Mouse (Mus musculus): ENCODE measurements around the gene Tmed8. TPM values are rescaled to one million over a fixed set of nuclear protein-coding genes. Genes with fewer than 3 reads are reported as not detected.

Gene Tmed8
- polyA plus RNA-seq (2014; fragmentation: Nextera tagmentation; extraction: Ambion mirVana): 3.8 and 4.9 TPM in 2 replicates

GRCm38 (mm10) chr12:87199973-87200586, at the start of gene Tmed8:
Gene Tmed8, minus strand, starts transcription at chr12:87200454.
- no peaks in the 10 kb centered on the region for H3K9me3 ChIP-seq (replicated peaks; ENCODE audit: control insufficient read depth, low read length)
- H3K4me3 ChIP-seq (ENCODE audit: low read depth, low read length): peak within 1 kb of the TSS; percentile 81
- ATAC-seq (peak; percentile 97), DNase-seq (ENCODE audit: low spot score) (peak; percentile 93)
- H3K4me1 ChIP-seq (ENCODE audit: control insufficient read depth, insufficient read depth, low read length): peaks cover 7% of the 10 kb centered on the region
- H3K4me2 ChIP-seq (ENCODE audit: low read length): peak within 1 kb of the TSS; percentile 84
- H3K27me3 ChIP-seq (replicated peaks; ENCODE audit: control insufficient read depth, insufficient read depth, low read length): no peaks in the 10 kb centered on the region
- H3K36me3 ChIP-seq (ENCODE audit: control insufficient read depth, insufficient read depth, low read length): no peaks in the 10 kb centered on the region
- WGBS: under 1% methylated on average over 62 of the region's 70 CpGs
- peak within 1 kb of the TSS; percentile 93 for H3K9ac ChIP-seq (ENCODE audit: low read length)
- peak within 1 kb of the TSS; percentile 87 for H3K27ac ChIP-seq (ENCODE audit: low read depth, low read length)

GRCm38 (mm10) chr12:87238632-87239031, 38.4 kb upstream of the Tmed8 start, which contains the start of gene Noxred1:
Gene Noxred1, minus strand, starts transcription at chr12:87238732.
- no peaks in the 10 kb centered on the region for H3K27me3 ChIP-seq (replicated peaks; ENCODE audit: control insufficient read depth, insufficient read depth, low read length)
- no peaks in the 10 kb centered on the region for H3K9me3 ChIP-seq (replicated peaks; ENCODE audit: control insufficient read depth, low read length)
- H3K4me3 ChIP-seq (ENCODE audit: low read depth, low read length): no peak within 1 kb of the TSS
- ATAC-seq (no peak), DNase-seq (ENCODE audit: low spot score) (no peak)
- H3K36me3 ChIP-seq (ENCODE audit: control insufficient read depth, insufficient read depth, low read length): peaks cover 52% of the 10 kb centered on the region
- H3K9ac ChIP-seq (ENCODE audit: low read length): no peak within 1 kb of the TSS
- 96% methylated on average over 1 of the region's 1 CpGs for WGBS
- H3K27ac ChIP-seq (ENCODE audit: low read depth, low read length): no peak within 1 kb of the TSS
- no peak within 1 kb of the TSS for H3K4me2 ChIP-seq (ENCODE audit: low read length)
- no peaks in the 10 kb centered on the region for H3K4me1 ChIP-seq (ENCODE audit: control insufficient read depth, insufficient read depth, low read length)

GRCm38 (mm10) chr12:87236882-87237483, 36.7 kb upstream of the Tmed8 start:
- ATAC-seq (no peak), DNase-seq (ENCODE audit: low spot score) (no peak)
- peaks cover 41% of the 10 kb centered on the region for H3K36me3 ChIP-seq (ENCODE audit: control insufficient read depth, insufficient read depth, low read length)
- no peak overlapping the region for H3K4me3 ChIP-seq (ENCODE audit: low read depth, low read length)
- no peak overlapping the region for H3K4me2 ChIP-seq (ENCODE audit: low read length)
- H3K27me3 ChIP-seq (replicated peaks; ENCODE audit: control insufficient read depth, insufficient read depth, low read length): no peaks in the 10 kb centered on the region
- no peak overlapping the region for H3K9ac ChIP-seq (ENCODE audit: low read length)
- H3K9me3 ChIP-seq (replicated peaks; ENCODE audit: control insufficient read depth, low read length): no peaks in the 10 kb centered on the region
- 93% methylated on average over 5 of the region's 5 CpGs for WGBS
- H3K27ac ChIP-seq (ENCODE audit: low read depth, low read length): no peak overlapping the region
- no peaks in the 10 kb centered on the region for H3K4me1 ChIP-seq (ENCODE audit: control insufficient read depth, insufficient read depth, low read length)

- Histone ChIP-seq H3K27me3 (replicated peaks; ENCODE audit: control insufficient read depth, insufficient read depth, low read length) (no peaks in the 10 kb centered on the region), H3K9me3 (replicated peaks; ENCODE audit: control insufficient read depth, low read length) (no peaks in the 10 kb centered on the region), H3K27ac (ENCODE audit: low read depth, low read length) (no peak overlapping the region), H3K9ac (ENCODE audit: low read length) (no peak overlapping the region), H3K4me3 (ENCODE audit: low read depth, low read length) (no peak overlapping the region), H3K4me1 (ENCODE audit: control insufficient read depth, insufficient read depth, low read length) (no peaks in the 10 kb centered on the region), H3K36me3 (ENCODE audit: control insufficient read depth, insufficient read depth, low read length) (no peaks in the 10 kb centered on the region), H3K4me2 (ENCODE audit: low read length) (no peak overlapping the region)
- no peak for ATAC-seq
- no peak for DNase-seq (ENCODE audit: low spot score)
Measured at GRCm38 (mm10) chr12:87230379-87230895, 30.2 kb upstream of the Tmed8 start.

- H3K4me1 ChIP-seq (ENCODE audit: control insufficient read depth, insufficient read depth, low read length): no peaks in the 10 kb centered on the region
- DNase-seq (ENCODE audit: low spot score): no peak
- no peak overlapping the region for H3K27ac ChIP-seq (ENCODE audit: low read depth, low read length)
- no peak for ATAC-seq
- no peaks in the 10 kb centered on the region for H3K36me3 ChIP-seq (ENCODE audit: control insufficient read depth, insufficient read depth, low read length)
- H3K4me2 ChIP-seq (ENCODE audit: low read length): no peak overlapping the region
- no peaks in the 10 kb centered on the region for H3K9me3 ChIP-seq (replicated peaks; ENCODE audit: control insufficient read depth, low read length)
- no peaks in the 10 kb centered on the region for H3K27me3 ChIP-seq (replicated peaks; ENCODE audit: control insufficient read depth, insufficient read depth, low read length)
- WGBS: 92% methylated on average over 2 of the region's 2 CpGs
- no peak overlapping the region for H3K9ac ChIP-seq (ENCODE audit: low read length)
- H3K4me3 ChIP-seq (ENCODE audit: low read depth, low read length): no peak overlapping the region
Measured at GRCm38 (mm10) chr12:87229633-87230032, 29.4 kb upstream of the Tmed8 start.

GRCm38 (mm10) chr12:87226801-87227200, 26.5 kb upstream of the Tmed8 start:
- Histone ChIP-seq H3K27ac (ENCODE audit: low read depth, low read length) (no peak overlapping the region), H3K9ac (ENCODE audit: low read length) (no peak overlapping the region), H3K4me3 (ENCODE audit: low read depth, low read length) (no peak overlapping the region), H3K4me1 (ENCODE audit: control insufficient read depth, insufficient read depth, low read length) (no peaks in the 10 kb centered on the region), H3K9me3 (replicated peaks; ENCODE audit: control insufficient read depth, low read length) (no peaks in the 10 kb centered on the region), H3K36me3 (ENCODE audit: control insufficient read depth, insufficient read depth, low read length) (no peaks in the 10 kb centered on the region), H3K4me2 (ENCODE audit: low read length) (no peak overlapping the region), H3K27me3 (replicated peaks; ENCODE audit: control insufficient read depth, insufficient read depth, low read length) (no peaks in the 10 kb centered on the region)
- WGBS: 77% methylated on average over 7 of the region's 7 CpGs
- DNase-seq (ENCODE audit: low spot score) (no peak), ATAC-seq (no peak)

GRCm38 (mm10) chr12:87224950-87225349, 24.7 kb upstream of the Tmed8 start:
- DNase-seq (ENCODE audit: low spot score) (no peak), ATAC-seq (no peak)
- H3K27me3 ChIP-seq (replicated peaks; ENCODE audit: control insufficient read depth, insufficient read depth, low read length): no peaks in the 10 kb centered on the region
- no peak overlapping the region for H3K9ac ChIP-seq (ENCODE audit: low read length)
- H3K4me3 ChIP-seq (ENCODE audit: low read depth, low read length): no peak overlapping the region
- no peak overlapping the region for H3K27ac ChIP-seq (ENCODE audit: low read depth, low read length)
- H3K36me3 ChIP-seq (ENCODE audit: control insufficient read depth, insufficient read depth, low read length): no peaks in the 10 kb centered on the region
- H3K4me1 ChIP-seq (ENCODE audit: control insufficient read depth, insufficient read depth, low read length): no peaks in the 10 kb centered on the region
- no peak overlapping the region for H3K4me2 ChIP-seq (ENCODE audit: low read length)
- 70% methylated on average over 10 of the region's 10 CpGs for WGBS
- H3K9me3 ChIP-seq (replicated peaks; ENCODE audit: control insufficient read depth, low read length): no peaks in the 10 kb centered on the region

GRCm38 (mm10) chr12:87219362-87219761, 19.1 kb upstream of the Tmed8 start:
- no peaks in the 10 kb centered on the region for H3K9me3 ChIP-seq (replicated peaks; ENCODE audit: control insufficient read depth, low read length)
- H3K4me3 ChIP-seq (ENCODE audit: low read depth, low read length): no peak overlapping the region
- DNase-seq (ENCODE audit: low spot score): peak; percentile 67
- H3K36me3 ChIP-seq (ENCODE audit: control insufficient read depth, insufficient read depth, low read length): no peaks in the 10 kb centered on the region
- ATAC-seq: no peak
- WGBS: 68% methylated on average over 7 of the region's 7 CpGs
- no peak overlapping the region for H3K27ac ChIP-seq (ENCODE audit: low read depth, low read length)
- H3K27me3 ChIP-seq (replicated peaks; ENCODE audit: control insufficient read depth, insufficient read depth, low read length): no peaks in the 10 kb centered on the region
- H3K4me1 ChIP-seq (ENCODE audit: control insufficient read depth, insufficient read depth, low read length): no peaks in the 10 kb centered on the region
- no peak overlapping the region for H3K4me2 ChIP-seq (ENCODE audit: low read length)
- no peak overlapping the region for H3K9ac ChIP-seq (ENCODE audit: low read length)

GRCm38 (mm10) chr12:87217596-87217995, 17.3 kb upstream of the Tmed8 start:
- Histone ChIP-seq H3K27ac (ENCODE audit: low read depth, low read length) (no peak overlapping the region), H3K36me3 (ENCODE audit: control insufficient read depth, insufficient read depth, low read length) (no peaks in the 10 kb centered on the region), H3K4me3 (ENCODE audit: low read depth, low read length) (no peak overlapping the region), H3K9ac (ENCODE audit: low read length) (no peak overlapping the region), H3K4me2 (ENCODE audit: low read length) (no peak overlapping the region), H3K27me3 (replicated peaks; ENCODE audit: control insufficient read depth, insufficient read depth, low read length) (no peaks in the 10 kb centered on the region), H3K4me1 (ENCODE audit: control insufficient read depth, insufficient read depth, low read length) (no peaks in the 10 kb centered on the region), H3K9me3 (replicated peaks; ENCODE audit: control insufficient read depth, low read length) (no peaks in the 10 kb centered on the region)
- no peak for ATAC-seq
- no peak for DNase-seq (ENCODE audit: low spot score)
